Mouse (Mus musculus) adrenal gland, adult 18-20 months (tissue): ENCODE data around the gene Sh3gl2. TPM values are rescaled to one million over a fixed set of nuclear protein-coding genes. Genes with fewer than 3 reads are reported as not detected.

Experiments
- DNase-seq, 2 experiments: peaks; one replicate each; pipeline ENCODE4 v3.0.0; 2021 to 2022; ENCODE audit warnings: low spot score in 2 of 2
- total RNA-seq, 2 experiments: library from RNA; stranded (reverse); gene quantifications; 1 replicate in 1 of 2; 2 replicates in 1 of 2; pipeline ENCODE4 v1.2.3; 2021

Sh3gl2 gene
- total RNA-seq, 2 experiments from 2014 or later, result 24.0 to 32.9 TPM

GRCm38 (mm10) chr4:85227664-85228588 is 23.0 kb downstream of the Sh3gl2 start:
- DNase-seq, result no peak

- no peak for DNase-seq
These were observed 23.6 kb downstream of the Sh3gl2 start for GRCm38 (mm10) chr4:85228589-85228948.

GRCm38 (mm10) chr4:85232386-85233381 is 27.8 kb downstream of the Sh3gl2 start:
- no peak for DNase-seq

- DNase-seq, result no peak
These were observed 36.7 kb downstream of the Sh3gl2 start for GRCm38 (mm10) chr4:85241675-85242074.

- no peak for DNase-seq
These were observed 37.6 kb downstream of the Sh3gl2 start for GRCm38 (mm10) chr4:85242562-85242961.

GRCm38 (mm10) chr4:85248673-85249072 is 43.7 kb downstream of the Sh3gl2 start:
- no peak for DNase-seq

GRCm38 (mm10) chr4:85250271-85250670 is 45.3 kb downstream of the Sh3gl2 start:
- no peak for DNase-seq

GRCm38 (mm10) chr4:85250786-85251185 is 45.9 kb downstream of the Sh3gl2 start:
- peak in 1 of 2 experiments; percentile 22 for DNase-seq

- no peak for DNase-seq
These were observed 51.0 kb downstream of the Sh3gl2 start for GRCm38 (mm10) chr4:85255771-85256389.

- DNase-seq, result no peak
These were observed 51.7 kb downstream of the Sh3gl2 start for GRCm38 (mm10) chr4:85256461-85257202.

GRCm38 (mm10) chr4:85257771-85258341 is 52.9 kb downstream of the Sh3gl2 start:
- DNase-seq, result no peak

GRCm38 (mm10) chr4:85260687-85261658 is 56.0 kb downstream of the Sh3gl2 start:
- DNase-seq, result no peak

- peak in 1 of 2 experiments; percentile 13 for DNase-seq
These were observed 57.2 kb downstream of the Sh3gl2 start for GRCm38 (mm10) chr4:85262146-85262545.

- peak in 1 of 2 experiments; percentile 15 for DNase-seq
These were observed 57.7 kb downstream of the Sh3gl2 start for GRCm38 (mm10) chr4:85262606-85263005.

GRCm38 (mm10) chr4:85267456-85267855 is 62.5 kb downstream of the Sh3gl2 start:
- no peak for DNase-seq

GRCm38 (mm10) chr4:85272877-85273276 is 68.0 kb downstream of the Sh3gl2 start:
- DNase-seq, result no peak

GRCm38 (mm10) chr4:85273452-85273851 is 68.5 kb downstream of the Sh3gl2 start:
- no peak for DNase-seq

- DNase-seq, result no peak
These were observed 78.2 kb downstream of the Sh3gl2 start for GRCm38 (mm10) chr4:85283151-85283550.

- DNase-seq, result no peak
These were observed 85.1 kb downstream of the Sh3gl2 start for GRCm38 (mm10) chr4:85289990-85290389.
